Mouse (Mus musculus) liver, embryonic 14.5 days (tissue): ENCODE measurements around the gene Arhgap42.

Experiments
- CTCF ChIP-seq: IDR thresholded peaks from 2 replicates; pipeline ENCODE4 v1.5.1; 2016; ENCODE audit warnings: antibody characterized with exemption, low read depth, control low read depth
- EP300 ChIP-seq: IDR thresholded peaks from 2 replicates; pipeline ENCODE4 v1.6.1; 2016; ENCODE audit warnings: antibody characterized with exemption, low read depth

DNA sequence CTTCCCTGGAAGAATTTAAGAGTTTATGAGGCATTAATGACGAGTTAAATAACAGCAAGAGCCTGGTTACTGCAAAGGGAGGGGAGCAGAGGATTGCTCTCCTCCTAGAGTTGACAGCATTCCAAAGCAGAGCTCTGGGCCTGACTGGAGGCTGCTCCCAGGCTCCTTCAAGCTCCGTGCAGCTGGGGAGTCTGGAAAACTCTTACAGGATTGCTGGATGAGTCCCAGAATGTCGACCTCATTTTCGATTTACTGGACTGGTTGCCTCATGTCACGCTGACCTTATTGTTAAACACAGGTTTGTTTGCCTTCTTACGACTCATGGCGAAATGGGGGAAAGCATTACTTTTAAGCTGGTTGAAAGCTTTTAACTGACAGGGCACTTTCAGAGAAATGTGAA lies 268.7 kb downstream of the Arhgap42 start:
- no peak for TF ChIP-seq CTCF
- no peak for TF ChIP-seq EP300
